ENCODE assay signal across 21 mouse cellular contexts in genomic region chr14:61530396-61530795, GRCm38 (mm10). TPM values are rescaled to one million over a fixed set of nuclear protein-coding genes. Genes with fewer than 3 reads are reported as not detected.
DNase-seq lines count a peak whose midpoint lies in the region; ATAC-seq and TF ChIP-seq lines count a peak whose summit lies in the region.
"Had no signal": no experiment of that assay in that cellular context is flagged by ENCODE, and none has a peak within 500 bp of the region (broad histone marks: within the 10 kb centered on the region; RNA-seq: fewer than 3 reads in every experiment).

No protein-coding gene starts in this region.

- no peak overlapping the region for H3K4me3 ChIP-seq in liver, adult 2 months (ENCODE audit: insufficient read depth, low read depth, low read length)
- H3K4me3 ChIP-seq in liver, embryonic 11.5 days (ENCODE audit: low read depth, low read length): no peak overlapping the region
- H3K4me3 ChIP-seq in intestine, embryonic 15.5 days (replicated peaks): no peak overlapping the region
- no peak overlapping the region for H3K4me3 ChIP-seq in small intestine, adult 2 months (ENCODE audit: low read depth, low read length)
- H3K4me3 ChIP-seq: embryonic facial prominence, embryonic 12.5 days; forebrain, embryonic 12.5 days; heart, embryonic 10.5 days; hindbrain, embryonic 15.5 days had no signal

- H3K79me2 ChIP-seq in liver, adult 2 months (ENCODE audit: control insufficient read depth, insufficient read depth, low read length): no peaks in the 10 kb centered on the region

- H3K27ac ChIP-seq in liver, adult 2 months (replicated peaks; ENCODE audit: insufficient read depth, low read depth, low read length): no peak overlapping the region
- no peak overlapping the region for H3K27ac ChIP-seq in liver, embryonic 11.5 days (ENCODE audit: low read depth, low read length)
- H3K27ac ChIP-seq in intestine, embryonic 15.5 days: no peak overlapping the region; the same call in 1 of the 2 replicates
- H3K27ac ChIP-seq in small intestine, adult 2 months (ENCODE audit: insufficient read depth, low read depth, low read length): peak overlapping the region; percentile 55; the same call in 1 of the 2 replicates
- H3K27ac ChIP-seq: embryonic facial prominence, embryonic 12.5 days; forebrain, embryonic 12.5 days; heart, embryonic 10.5 days; hindbrain, embryonic 15.5 days had no signal

- TF ChIP-seq POLR2A in liver, adult 2 months (IDR thresholded peaks at IDR 0.05; ENCODE audit: extremely low read depth, insufficient read depth, low read length): no peak
- TF ChIP-seq POLR2A in small intestine, adult 2 months (IDR thresholded peaks at IDR 0.05; ENCODE audit: low read depth, low read length): no peak

- no peak overlapping the region for H3K4me2 ChIP-seq in liver, embryonic 11.5 days
- H3K4me2 ChIP-seq in intestine, embryonic 15.5 days (replicated peaks): no peak overlapping the region
- H3K4me2 ChIP-seq: embryonic facial prominence, embryonic 12.5 days; forebrain, embryonic 12.5 days; hindbrain, embryonic 15.5 days had no signal

- H3K4me1 ChIP-seq in liver, adult 2 months (ENCODE audit: control insufficient read depth, insufficient read depth, low read length): no peaks in the 10 kb centered on the region
- no peaks in the 10 kb centered on the region for H3K4me1 ChIP-seq in liver, embryonic 11.5 days (replicated peaks; ENCODE audit: control insufficient read depth, insufficient read depth, low read length)
- no peaks in the 10 kb centered on the region for H3K4me1 ChIP-seq in intestine, embryonic 15.5 days (replicated peaks)
- H3K4me1 ChIP-seq in small intestine, adult 2 months (ENCODE audit: control insufficient read depth, insufficient read depth, insufficient read length, low read length): peaks cover 11% of the 10 kb centered on the region; the same call in 1 of the 2 replicates
- H3K4me1 ChIP-seq: embryonic facial prominence, embryonic 12.5 days; forebrain, embryonic 12.5 days; hindbrain, embryonic 15.5 days had no signal

- ATAC-seq in liver, embryonic 11.5 days (replicated peaks; ENCODE audit: low FRiP score): no peak
- ATAC-seq in intestine, embryonic 15.5 days: peak; percentile 89
- ATAC-seq: CD4-positive, CD25-positive, alpha-beta regulatory T cell, adult 4 months; forebrain, embryonic 16.5 days had no signal

- 70% methylated on average over 2 of the region's 2 CpGs for WGBS in liver, adult 2 months
- 81% methylated on average over 2 of the region's 2 CpGs for WGBS in liver, embryonic 11.5 days
- 62% methylated on average over 2 of the region's 2 CpGs for WGBS in intestine, embryonic 15.5 days
- WGBS in small intestine, adult 2 months: 35% methylated on average over 2 of the region's 2 CpGs

- H3K9me3 ChIP-seq in liver, embryonic 11.5 days (ENCODE audit: control insufficient read depth, low read length): no peaks in the 10 kb centered on the region
- H3K9me3 ChIP-seq in intestine, embryonic 15.5 days: no peaks in the 10 kb centered on the region
- H3K9me3 ChIP-seq: embryonic facial prominence, embryonic 12.5 days; G1E; heart, embryonic 10.5 days; hindbrain, embryonic 15.5 days had no signal

- H3K27me3 ChIP-seq in liver, adult 2 months (ENCODE audit: control insufficient read depth, insufficient read depth, low read length): no peaks in the 10 kb centered on the region
- H3K27me3 ChIP-seq in liver, embryonic 11.5 days (replicated peaks; ENCODE audit: control insufficient read depth, insufficient read depth, low read length): no peaks in the 10 kb centered on the region
- no peaks in the 10 kb centered on the region for H3K27me3 ChIP-seq in intestine, embryonic 15.5 days (replicated peaks)
- no peaks in the 10 kb centered on the region for H3K27me3 ChIP-seq in small intestine, adult 2 months (ENCODE audit: control insufficient read depth, insufficient read depth, low read length)
- H3K27me3 ChIP-seq: embryonic facial prominence, embryonic 12.5 days; forebrain, embryonic 12.5 days; hindbrain, embryonic 15.5 days had no signal

- no peak for TF ChIP-seq CTCF in liver, adult 2 months (IDR thresholded peaks at IDR 0.05; ENCODE audit: low read depth, low read length)
- no peak for TF ChIP-seq CTCF in small intestine, adult 2 months (IDR thresholded peaks at IDR 0.05; ENCODE audit: extremely low read depth, insufficient read length, insufficient replicate concordance, low read depth, low read length)

- H3K36me3 ChIP-seq in liver, adult 2 months (ENCODE audit: control insufficient read depth, insufficient read depth, low read length): peaks cover 22% of the 10 kb centered on the region
- no peaks in the 10 kb centered on the region; the same call in 1 of the 2 replicates for H3K36me3 ChIP-seq in liver, embryonic 11.5 days (ENCODE audit: control insufficient read depth, insufficient read depth, low read length)
- H3K36me3 ChIP-seq in intestine, embryonic 15.5 days: no peaks in the 10 kb centered on the region
- peaks cover 6% of the 10 kb centered on the region for H3K36me3 ChIP-seq in small intestine, adult 2 months (ENCODE audit: control insufficient read depth, insufficient read depth, low read length)

- intact Hi-C loops in heart, postnatal 10 days (cut with DNase I): no loop called here

- DNase-seq in heart, adult 11 months: peak; percentile 63
- DNase-seq in heart, postnatal 10 days: no peak
- peak; percentile 62 for DNase-seq in liver, adult 2 months (ENCODE audit: extremely low read depth, low read depth, low spot score)
- DNase-seq in liver, embryonic 11.5 days (ENCODE audit: low spot score): no peak
- DNase-seq in urinary bladder, postnatal 36 days (ENCODE audit: low spot score in 2 of 2): no peak
- DNase-seq in embryo, embryonic 10 days (ENCODE audit: low spot score): no peak
- DNase-seq: adrenal gland, postnatal 10 days; B cell, adult 2 months; cerebellum, adult 11-12 months; cerebellum, adult 9-10 months; embryo, embryonic 11 days; gastrocnemius, postnatal 14 days had no signal

- H3K9ac ChIP-seq in liver, adult 2 months (ENCODE audit: low read depth, low read length): no peak overlapping the region
- H3K9ac ChIP-seq in liver, embryonic 11.5 days (ENCODE audit: low read depth, low read length): no peak overlapping the region
- no peak overlapping the region for H3K9ac ChIP-seq in intestine, embryonic 15.5 days
- H3K9ac ChIP-seq: embryonic facial prominence, embryonic 12.5 days; forebrain, embryonic 12.5 days; hindbrain, embryonic 15.5 days had no signal

RNA-seq across cellular contexts. Expression of gene Spryd7, which starts 26.3 kb away (rescaled TPM):
- total RNA-seq in heart, postnatal 10 days (2021): 10 to 100 TPM; 46.6 to 48.7 TPM
- 19.5 and 20.7 TPM in 2 replicates for total RNA-seq in liver, adult 2 months (2014; rRNA removed)
- 15.1 and 17.5 TPM in 2 replicates for polyA plus RNA-seq in liver, adult 2 months (2012; rRNA removed)
- polyA plus RNA-seq in liver, embryonic 11.5 days (2014; fragmentation: Nextera tagmentation; extraction: Ambion mirVana): 24.0 and 24.5 TPM in 2 replicates
- 24.0 and 25.5 TPM in 2 replicates for polyA plus RNA-seq in intestine, embryonic 15.5 days (2015; fragmentation: Nextera tagmentation; extraction: Ambion mirVana)
- polyA plus RNA-seq in small intestine, adult 2 months (2012; rRNA removed): 15.0 and 31.8 TPM in 2 replicates

Comparison
In these comparisons a context has a peak if more than half of its experiments do, and no peak if none do; other contexts are left out.
1. DNase-seq: peak in heart, adult 11 months (single experiment) and liver, adult 2 months (single experiment); none in heart, postnatal 10 days (0 of 2), liver, embryonic 11.5 days (single experiment), urinary bladder, postnatal 36 days (0 of 2) and embryo, embryonic 10 days (single experiment).